Mouse (Mus musculus) neural tube, embryonic 11.5 days (tissue): ENCODE data around the gene Morc2a. TPM values are rescaled to one million over a fixed set of nuclear protein-coding genes. Genes with fewer than 3 reads are reported as not detected.

Source experiments
- ATAC-seq: fragments of 200-750 bp; cut with Nextera tagmentation; 2 replicates; pipeline ENCODE4 v1.8.0; 2017; ENCODE audit warnings: moderate number of reproducible peaks, mild to moderate bottlenecking, moderate TSS enrichment, moderate library complexity; ENCODE audit not compliant: insufficient read depth, low FRiP score, low TSS enrichment
- DNase-seq: peaks from one replicate; pipeline ENCODE4 v3.0.0-alpha.2; 2015; ENCODE audit warnings: low spot score
- H3K27ac ChIP-seq: fragments of 300-500 bp; sonication (generic); 2 replicates; pipeline ENCODE4 v1.5.1; 2014; ENCODE audit warnings: low read depth, mild to moderate bottlenecking, low read length
- H3K27me3 ChIP-seq: fragments of 300-500 bp; sonication (generic); 2 replicates; pipeline ENCODE4 v1.6.1; 2014; ENCODE audit warnings: mild to moderate bottlenecking, low read length, mixed read lengths; ENCODE audit not compliant: control insufficient read depth, insufficient read depth
- H3K36me3 ChIP-seq: fragments of 300-500 bp; sonication (generic); 2 replicates; pipeline ENCODE4 v1.6.1; 2014; ENCODE audit warnings: mild to moderate bottlenecking, low read length, moderate library complexity, mixed read lengths; ENCODE audit not compliant: control insufficient read depth, insufficient read depth
- H3K4me1 ChIP-seq: fragments of 300-500 bp; sonication (generic); 2 replicates; pipeline ENCODE4 v1.6.1; 2014; ENCODE audit warnings: low read length, mixed read lengths; ENCODE audit not compliant: control insufficient read depth, insufficient read depth
- H3K4me2 ChIP-seq: fragments of 300-500 bp; sonication (generic); 2 replicates; pipeline ENCODE4 v1.6.1; 2014; ENCODE audit warnings: low read depth, mild to moderate bottlenecking, moderate library complexity
- H3K4me3 ChIP-seq: fragments of 300-500 bp; sonication (generic); 2 replicates; pipeline ENCODE4 v1.5.1; 2014; ENCODE audit warnings: low read depth, low read length
- H3K9ac ChIP-seq: fragments of 300-500 bp; sonication (generic); 2 replicates; pipeline ENCODE4 v1.6.1; 2014; ENCODE audit warnings: mild to moderate bottlenecking, low read length
- H3K9me3 ChIP-seq: fragments of 300-500 bp; sonication (generic); 2 replicates; pipeline ENCODE4 v1.6.1; 2016; ENCODE audit warnings: low read length; ENCODE audit not compliant: control insufficient read depth
- WGBS: fragments of 180-500 bp; shearing (Covaris S2); extraction: QIAGEN DNeasy Blood & Tissue Kit; methylation state at CpG from one replicate; pipeline ENCODE4 v1.1.7; 2014; 5-methylcytosine and 5-hydroxymethylcytosine counted together
- polyA plus RNA-seq: library from polyadenylated mRNA; unstranded; fragments of >200 nt; fragmentation: Nextera tagmentation; extraction: Ambion mirVana; gene quantifications from 2 replicates; pipeline ENCODE4 v1.2.1, GENCODE M21; 2014

The Morc2a gene
- polyA plus RNA-seq, 1 experiment from 2014 or later, result 35.0 TPM

GRCm38 (mm10) chr11:3674545-3674944 is 25.6 kb downstream of the Morc2a start:
- H3K4me3 ChIP-seq, result no peak overlapping the region
- H3K9me3 ChIP-seq, result no peaks in the 10 kb centered on the region
- no peak overlapping the region for H3K4me2 ChIP-seq
- ATAC-seq (no peak), DNase-seq (no peak)
- no peak overlapping the region for H3K9ac ChIP-seq
- H3K4me1 ChIP-seq, result no peaks in the 10 kb centered on the region
- WGBS, result 85% methylated on average over 4 of the region's 4 CpGs
- no peaks in the 10 kb centered on the region for H3K27me3 ChIP-seq
- H3K36me3 ChIP-seq, result peaks cover 7% of the 10 kb centered on the region
- no peak overlapping the region for H3K27ac ChIP-seq

GRCm38 (mm10) chr11:3676423-3676822 is 27.4 kb downstream of the Morc2a start:
- WGBS, result 98% methylated on average over 5 of the region's 5 CpGs
- no peak overlapping the region for H3K4me2 ChIP-seq
- no peaks in the 10 kb centered on the region for H3K4me1 ChIP-seq
- no peaks in the 10 kb centered on the region for H3K27me3 ChIP-seq
- no peak for ATAC-seq
- no peak overlapping the region for H3K4me3 ChIP-seq
- H3K36me3 ChIP-seq, result peaks cover 21% of the 10 kb centered on the region
- no peaks in the 10 kb centered on the region for H3K9me3 ChIP-seq
- no peak overlapping the region for H3K9ac ChIP-seq
- H3K27ac ChIP-seq, result no peak overlapping the region
- DNase-seq, result no peak

DNA sequence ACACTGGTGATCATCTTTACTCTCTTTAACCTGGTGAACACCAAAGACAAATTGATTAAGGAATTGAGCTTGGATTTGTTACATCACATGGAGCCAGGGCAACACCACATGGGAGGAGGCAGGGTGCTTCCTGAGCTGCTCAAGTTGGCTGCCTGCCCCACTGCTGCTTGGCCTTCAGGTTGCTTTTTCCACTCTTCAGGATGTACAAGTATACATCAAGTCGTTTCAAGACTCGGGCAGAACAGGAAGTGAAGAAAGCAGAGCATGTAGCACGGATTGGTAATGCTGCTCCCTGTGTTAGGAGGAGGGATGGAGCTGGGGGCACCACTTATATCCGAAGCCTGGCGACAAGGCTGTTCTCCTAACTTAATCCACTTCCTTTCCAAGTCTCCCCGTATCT is 28.2 kb downstream of the Morc2a start:
- Histone ChIP-seq H3K4me2 (no peak overlapping the region), H3K9me3 (no peaks in the 10 kb centered on the region), H3K4me3 (no peak overlapping the region), H3K9ac (no peak overlapping the region), H3K36me3 (peaks cover 21% of the 10 kb centered on the region), H3K27me3 (no peaks in the 10 kb centered on the region), H3K27ac (no peak overlapping the region), H3K4me1 (no peaks in the 10 kb centered on the region)
- WGBS, result 89% methylated on average over 6 of the region's 6 CpGs
- DNase-seq (no peak), ATAC-seq (no peak)

GRCm38 (mm10) chr11:3679771-3680170 is 30.8 kb downstream of the Morc2a start:
- WGBS, result 98% methylated on average over 3 of the region's 3 CpGs
- Histone ChIP-seq H3K4me2 (no peak overlapping the region), H3K9me3 (no peaks in the 10 kb centered on the region), H3K36me3 (peaks cover 27% of the 10 kb centered on the region), H3K9ac (no peak overlapping the region), H3K27me3 (no peaks in the 10 kb centered on the region), H3K4me1 (no peaks in the 10 kb centered on the region), H3K4me3 (no peak overlapping the region), H3K27ac (no peak overlapping the region)
- no peak for ATAC-seq
- no peak for DNase-seq

- Histone ChIP-seq H3K4me2 (no peak overlapping the region), H3K27ac (no peak overlapping the region), H3K27me3 (no peaks in the 10 kb centered on the region), H3K9ac (no peak overlapping the region), H3K36me3 (peaks cover 37% of the 10 kb centered on the region), H3K4me3 (no peak overlapping the region), H3K4me1 (no peaks in the 10 kb centered on the region), H3K9me3 (no peaks in the 10 kb centered on the region)
- WGBS, result 93% methylated on average over 11 of the region's 11 CpGs
- ATAC-seq (no peak), DNase-seq (no peak)
Observed at GRCm38 (mm10) chr11:3683696-3684095, 34.7 kb downstream of the Morc2a start.

GRCm38 (mm10) chr11:3684232-3684631 is 35.2 kb downstream of the Morc2a start:
- no peaks in the 10 kb centered on the region for H3K27me3 ChIP-seq
- H3K36me3 ChIP-seq, result peaks cover 40% of the 10 kb centered on the region
- ATAC-seq (no peak), DNase-seq (no peak)
- 92% methylated on average over 1 of the region's 1 CpGs for WGBS
- no peak overlapping the region for H3K9ac ChIP-seq
- no peak overlapping the region for H3K4me2 ChIP-seq
- H3K9me3 ChIP-seq, result no peaks in the 10 kb centered on the region
- H3K4me1 ChIP-seq, result no peaks in the 10 kb centered on the region
- H3K27ac ChIP-seq, result no peak overlapping the region
- no peak overlapping the region for H3K4me3 ChIP-seq

DNA sequence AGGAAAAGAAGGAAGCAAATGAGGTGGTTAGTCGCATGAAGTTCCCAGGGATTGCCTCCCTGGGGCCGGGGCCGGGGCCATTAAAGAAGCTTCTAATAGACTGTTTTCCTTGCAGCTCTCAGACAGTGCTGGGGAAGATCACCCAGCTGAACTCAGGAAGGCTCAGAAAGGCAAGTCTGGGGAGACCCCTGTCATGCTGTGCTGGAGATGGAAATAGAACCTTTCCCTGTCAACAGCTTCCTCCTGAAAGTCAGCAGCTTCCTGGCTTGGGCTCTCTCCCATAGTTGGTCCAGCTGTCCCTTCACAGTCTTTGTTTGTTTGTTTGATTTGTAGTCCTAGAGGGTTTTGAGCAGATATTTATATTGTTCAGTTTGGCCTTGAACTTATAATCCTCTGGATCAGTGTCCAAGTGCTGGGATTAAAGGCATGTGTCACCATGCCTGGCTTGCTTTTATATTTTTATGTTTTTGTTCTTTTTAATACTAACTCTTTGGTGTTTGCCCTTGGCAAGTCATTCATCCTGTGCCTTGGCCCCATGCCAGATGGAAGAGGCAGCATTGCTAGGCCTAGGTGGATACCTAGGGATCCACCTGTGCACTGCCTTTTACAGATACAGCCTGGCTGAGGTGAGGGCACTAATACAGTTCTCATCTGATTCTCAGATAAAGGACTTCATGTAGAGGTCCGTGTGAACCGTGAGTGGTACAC is 35.9 kb downstream of the Morc2a start:
- no peak for DNase-seq
- Histone ChIP-seq H3K9ac (no peak overlapping the region), H3K4me1 (no peaks in the 10 kb centered on the region), H3K4me3 (no peak overlapping the region), H3K27ac (no peak overlapping the region), H3K36me3 (peaks cover 36% of the 10 kb centered on the region), H3K9me3 (no peaks in the 10 kb centered on the region), H3K27me3 (no peaks in the 10 kb centered on the region), H3K4me2 (no peak overlapping the region)
- ATAC-seq, result no peak
- WGBS, result 96% methylated on average over 5 of the region's 5 CpGs

DNA sequence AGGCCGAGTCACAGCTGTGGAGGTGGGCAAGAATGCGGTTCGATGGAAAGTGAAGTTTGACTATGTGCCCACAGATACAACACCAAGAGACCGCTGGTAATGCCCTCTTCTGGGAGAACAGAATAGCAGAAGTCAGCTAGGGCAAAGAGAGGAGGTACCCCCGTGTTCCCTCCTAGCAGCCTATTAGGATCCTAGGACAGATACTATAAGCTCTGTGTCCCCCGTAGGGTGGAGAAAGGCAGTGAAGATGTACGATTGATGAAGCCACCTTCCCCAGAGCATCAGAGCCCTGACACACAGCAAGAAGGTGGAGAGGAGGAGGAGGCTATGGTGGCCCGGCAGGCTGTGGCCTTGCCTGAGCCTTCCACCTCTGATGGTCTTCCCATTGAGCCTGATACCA is 36.4 kb downstream of the Morc2a start:
- DNase-seq (no peak), ATAC-seq (no peak)
- Histone ChIP-seq H3K36me3 (peaks cover 31% of the 10 kb centered on the region), H3K9ac (no peak overlapping the region), H3K4me3 (no peak overlapping the region), H3K4me2 (no peak overlapping the region), H3K9me3 (no peaks in the 10 kb centered on the region), H3K27me3 (no peaks in the 10 kb centered on the region), H3K4me1 (no peaks in the 10 kb centered on the region), H3K27ac (no peak overlapping the region)
- WGBS, result 96% methylated on average over 8 of the region's 8 CpGs

- H3K27ac ChIP-seq, result no peak overlapping the region
- peaks cover 27% of the 10 kb centered on the region for H3K36me3 ChIP-seq
- WGBS, result 95% methylated on average over 2 of the region's 2 CpGs
- ATAC-seq (no peak), DNase-seq (no peak)
- no peak overlapping the region for H3K4me2 ChIP-seq
- H3K9ac ChIP-seq, result no peak overlapping the region
- H3K4me1 ChIP-seq, result no peaks in the 10 kb centered on the region
- no peak overlapping the region for H3K4me3 ChIP-seq
- no peaks in the 10 kb centered on the region for H3K27me3 ChIP-seq
- H3K9me3 ChIP-seq, result no peaks in the 10 kb centered on the region
Observed at GRCm38 (mm10) chr11:3686318-3686717, 37.3 kb downstream of the Morc2a start.
